Comparison of ENCODE assay signal across 19 mouse cellular contexts in genomic region chr6:144167058-144167457, GRCm38 (mm10).
DNase-seq lines count a peak whose midpoint lies in the region; ATAC-seq lines count a peak whose summit lies in the region.
"Had no signal": no experiment of that assay in that cellular context is flagged by ENCODE, and none has a peak within 500 bp of the region (broad histone marks: within the 10 kb centered on the region; RNA-seq: fewer than 3 reads in every experiment).

No protein-coding gene starts in this region.

- H3K36me3 ChIP-seq in forebrain, embryonic 10.5 days (replicated peaks), result no peaks in the 10 kb centered on the region
- H3K36me3 ChIP-seq in forebrain, embryonic 15.5 days, result no peaks in the 10 kb centered on the region
- no peaks in the 10 kb centered on the region for H3K36me3 ChIP-seq in intestine, embryonic 14.5 days (ENCODE audit: control insufficient read depth, insufficient read depth, low read length)
- no peaks in the 10 kb centered on the region for H3K36me3 ChIP-seq in intestine, embryonic 16.5 days (ENCODE audit: control insufficient read depth, insufficient read depth, low read length)
- H3K36me3 ChIP-seq in forebrain, embryonic 14.5 days (ENCODE audit: control insufficient read depth, insufficient read depth, low read length), result no peaks in the 10 kb centered on the region
- no peaks in the 10 kb centered on the region for H3K36me3 ChIP-seq in midbrain, embryonic 13.5 days
- H3K36me3 ChIP-seq: G1E; stomach, embryonic 15.5 days had no signal

- DNase-seq in forebrain, embryonic 10.5 days (ENCODE audit: extremely low spot score, low spot score), result no peak
- peak; percentile 36 for DNase-seq in intestine, embryonic 14.5 days (ENCODE audit: low spot score)
- DNase-seq in forebrain, embryonic 14.5 days (ENCODE audit: low spot score), result no peak
- DNase-seq in ovary, postnatal 36 days (ENCODE audit: low spot score), result no peak
- DNase-seq in urinary bladder, postnatal 14 days (ENCODE audit: low spot score), result no peak
- DNase-seq: cerebellum, adult 9-10 months; heart, adult 2 months; left cerebral cortex, postnatal 4 days; lung, postnatal 10 days; right cerebral cortex, adult 18-20 months; spleen, adult 18-20 months had no signal

- ATAC-seq in forebrain, embryonic 15.5 days (replicated peaks), result no peak
- no peak for ATAC-seq in intestine, embryonic 14.5 days (replicated peaks; ENCODE audit: low FRiP score, low TSS enrichment, low read depth)
- ATAC-seq in intestine, embryonic 16.5 days, result no peak
- ATAC-seq in forebrain, embryonic 14.5 days, result 0 out of 2 replicates have a peak, but pooled peaks have one; percentile 27
- ATAC-seq in midbrain, embryonic 13.5 days, result peak; percentile 43
- ATAC-seq: CD4-positive, CD25-positive, alpha-beta regulatory T cell, adult 4 months; inflammation-experienced regulatory T-cells, adult 6 months had no signal

- H3K4me1 ChIP-seq in forebrain, embryonic 10.5 days, result peaks cover 61% of the 10 kb centered on the region
- H3K4me1 ChIP-seq in forebrain, embryonic 15.5 days, result peaks cover 43% of the 10 kb centered on the region
- peaks cover 10% of the 10 kb centered on the region for H3K4me1 ChIP-seq in intestine, embryonic 14.5 days (replicated peaks; ENCODE audit: control insufficient read depth, insufficient read depth, low read length)
- H3K4me1 ChIP-seq in intestine, embryonic 16.5 days (ENCODE audit: control insufficient read depth, insufficient read depth, low read length), result no peaks in the 10 kb centered on the region; the same call in none of the 2 replicates
- peaks cover 17% of the 10 kb centered on the region for H3K4me1 ChIP-seq in forebrain, embryonic 14.5 days (ENCODE audit: control insufficient read depth, insufficient read depth, low read length)
- H3K4me1 ChIP-seq in midbrain, embryonic 13.5 days (replicated peaks), result peaks cover 37% of the 10 kb centered on the region
- H3K4me1 ChIP-seq: megakaryocyte, embryonic 14.5 days had no signal

- no peak overlapping the region for H3K4me3 ChIP-seq in forebrain, embryonic 10.5 days
- H3K4me3 ChIP-seq in forebrain, embryonic 15.5 days, result no peak overlapping the region
- H3K4me3 ChIP-seq in intestine, embryonic 14.5 days (ENCODE audit: low read depth, low read length), result no peak overlapping the region
- H3K4me3 ChIP-seq in intestine, embryonic 16.5 days (ENCODE audit: low read length), result no peak overlapping the region
- no peak overlapping the region for H3K4me3 ChIP-seq in forebrain, embryonic 14.5 days (ENCODE audit: low read depth, low read length)
- no peak overlapping the region for H3K4me3 ChIP-seq in midbrain, embryonic 13.5 days (replicated peaks)
- H3K4me3 ChIP-seq: heart, adult 2 months; megakaryocyte, embryonic 14.5 days; stomach, embryonic 15.5 days had no signal

- H3K4me2 ChIP-seq in forebrain, embryonic 15.5 days (replicated peaks), result no peak overlapping the region
- H3K4me2 ChIP-seq in intestine, embryonic 14.5 days (ENCODE audit: low read length), result no peak overlapping the region
- no peak overlapping the region for H3K4me2 ChIP-seq in intestine, embryonic 16.5 days (ENCODE audit: low read depth, low read length)
- H3K4me2 ChIP-seq in forebrain, embryonic 14.5 days (ENCODE audit: low read length), result no peak overlapping the region
- no peak overlapping the region for H3K4me2 ChIP-seq in midbrain, embryonic 13.5 days (replicated peaks)
- H3K4me2 ChIP-seq: stomach, embryonic 15.5 days had no signal

- no peak overlapping the region for H3K9ac ChIP-seq in forebrain, embryonic 15.5 days (replicated peaks)
- H3K9ac ChIP-seq in intestine, embryonic 14.5 days (ENCODE audit: low read length), result no peak overlapping the region
- H3K9ac ChIP-seq in intestine, embryonic 16.5 days (ENCODE audit: low read depth, low read length), result no peak overlapping the region
- no peak overlapping the region for H3K9ac ChIP-seq in forebrain, embryonic 14.5 days (ENCODE audit: low read length)
- no peak overlapping the region for H3K9ac ChIP-seq in midbrain, embryonic 13.5 days (replicated peaks)
- H3K9ac ChIP-seq: stomach, embryonic 15.5 days had no signal

- no peaks in the 10 kb centered on the region for H3K9me3 ChIP-seq in forebrain, embryonic 10.5 days
- H3K9me3 ChIP-seq in forebrain, embryonic 15.5 days, result no peaks in the 10 kb centered on the region
- H3K9me3 ChIP-seq in intestine, embryonic 14.5 days (ENCODE audit: control insufficient read depth, low read length), result no peaks in the 10 kb centered on the region
- H3K9me3 ChIP-seq in intestine, embryonic 16.5 days (ENCODE audit: control insufficient read depth, low read length), result no peaks in the 10 kb centered on the region
- no peaks in the 10 kb centered on the region for H3K9me3 ChIP-seq in forebrain, embryonic 14.5 days (replicated peaks; ENCODE audit: control insufficient read depth, low read length)
- no peaks in the 10 kb centered on the region for H3K9me3 ChIP-seq in midbrain, embryonic 13.5 days
- H3K9me3 ChIP-seq: stomach, embryonic 15.5 days had no signal

- H3K27me3 ChIP-seq in forebrain, embryonic 10.5 days (ENCODE audit: poor library complexity, severe bottlenecking), result no peaks in the 10 kb centered on the region
- H3K27me3 ChIP-seq in forebrain, embryonic 15.5 days, result no peaks in the 10 kb centered on the region
- no peaks in the 10 kb centered on the region for H3K27me3 ChIP-seq in intestine, embryonic 14.5 days (replicated peaks; ENCODE audit: control insufficient read depth, insufficient read depth, low read length)
- H3K27me3 ChIP-seq in intestine, embryonic 16.5 days (replicated peaks; ENCODE audit: control insufficient read depth, insufficient read depth, low read length), result no peaks in the 10 kb centered on the region
- no peaks in the 10 kb centered on the region for H3K27me3 ChIP-seq in forebrain, embryonic 14.5 days (replicated peaks; ENCODE audit: control insufficient read depth, insufficient read depth, low read length)
- H3K27me3 ChIP-seq in midbrain, embryonic 13.5 days, result no peaks in the 10 kb centered on the region
- H3K27me3 ChIP-seq: megakaryocyte, embryonic 14.5 days; stomach, embryonic 15.5 days had no signal

- WGBS in forebrain, embryonic 10.5 days, result 95% methylated on average over 7 of the region's 7 CpGs
- 97% methylated on average over 7 of the region's 7 CpGs for WGBS in forebrain, embryonic 15.5 days
- 97% methylated on average over 7 of the region's 7 CpGs for WGBS in intestine, embryonic 14.5 days
- 96% methylated on average over 7 of the region's 7 CpGs for WGBS in intestine, embryonic 16.5 days
- WGBS in forebrain, embryonic 14.5 days, result 96% methylated on average over 7 of the region's 7 CpGs
- WGBS in midbrain, embryonic 13.5 days, result 97% methylated on average over 7 of the region's 7 CpGs

- peak overlapping the region; percentile 83 for H3K27ac ChIP-seq in forebrain, embryonic 10.5 days
- H3K27ac ChIP-seq in forebrain, embryonic 15.5 days (replicated peaks), result no peak overlapping the region
- H3K27ac ChIP-seq in intestine, embryonic 14.5 days (ENCODE audit: low read depth), result no peak overlapping the region
- H3K27ac ChIP-seq in intestine, embryonic 16.5 days (ENCODE audit: low read length), result no peak overlapping the region
- no peak overlapping the region for H3K27ac ChIP-seq in forebrain, embryonic 14.5 days (ENCODE audit: low read depth, low read length)
- H3K27ac ChIP-seq in midbrain, embryonic 13.5 days, result peak overlapping the region; percentile 61; the same call in 1 of the 2 replicates
- H3K27ac ChIP-seq: heart, adult 2 months had no signal

Comparison
In these comparisons a context has a peak if more than half of its experiments do, and no peak if none do; other contexts are left out.
1. H3K27ac ChIP-seq: peak in forebrain, embryonic 10.5 days (single experiment) and midbrain, embryonic 13.5 days (single experiment); none in forebrain, embryonic 15.5 days (single experiment), intestine, embryonic 14.5 days (single experiment), intestine, embryonic 16.5 days (single experiment) and forebrain, embryonic 14.5 days (single experiment).
2. ATAC-seq: peak in forebrain, embryonic 14.5 days (single experiment) and midbrain, embryonic 13.5 days (single experiment); none in forebrain, embryonic 15.5 days (single experiment), intestine, embryonic 14.5 days (single experiment) and intestine, embryonic 16.5 days (single experiment).